Mouse (Mus musculus): ENCODE results near the gene Tulp3. TPM values are rescaled to one million over a fixed set of nuclear protein-coding genes. Genes with fewer than 3 reads are reported as not detected.
A peak's percentile ranks its signal among the peaks of the same experiment; 100 is the strongest.
"Not testable (repeated sequence)": the region's sequence is repeated elsewhere in the genome, so short reads cannot be mapped to it uniquely, and the experiment has no call there.

Tulp3 gene
- total and polyA plus RNA-seq, 2 experiments from 2014 or later: 5.1 TPM

GRCm38 (mm10) chr6:128390683-128391082 lies 35.0 kb upstream of the Tulp3 start:
- Histone ChIP-seq H3K36me3 (replicated peaks; ENCODE audit: control insufficient read depth, insufficient read depth, low read length) (no peaks in the 10 kb centered on the region), H3K4me3 (ENCODE audit: low read depth, low read length) (no peak overlapping the region), H3K27ac (ENCODE audit: low read depth) (no peak overlapping the region), H3K9me3 (replicated peaks; ENCODE audit: control insufficient read depth, low read length) (no peaks in the 10 kb centered on the region), H3K9ac (replicated peaks; ENCODE audit: low read depth, low read length) (no peak overlapping the region), H3K4me2 (ENCODE audit: low read depth, low read length) (no peak overlapping the region), H3K4me1 (ENCODE audit: control insufficient read depth, insufficient read depth) (0 out of 2 replicates have a peak, but pooled peaks cover 4% of the 10 kb centered on the region), H3K27me3 (ENCODE audit: control insufficient read depth, insufficient read depth, low read length) (no peaks in the 10 kb centered on the region)
- no peak for ATAC-seq (ENCODE audit: insufficient read depth, low read depth)
- 38% methylated on average over 1 of the region's 1 CpGs for WGBS
- no peak for DNase-seq (ENCODE audit: low spot score)
- TF ChIP-seq CTCF (IDR thresholded peaks at IDR 0.05; ENCODE audit: low read depth) (no peak), EP300 (IDR thresholded peaks at IDR 0.05; ENCODE audit: low read depth) (no peak)

- ATAC-seq (ENCODE audit: insufficient read depth, low read depth) (no peak), DNase-seq (ENCODE audit: low spot score) (no peak)
- 79% methylated on average over 1 of the region's 1 CpGs for WGBS
These were observed 33.5 kb upstream of the Tulp3 start for GRCm38 (mm10) chr6:128389185-128389584.

GRCm38 (mm10) chr6:128385026-128385425 lies 29.4 kb upstream of the Tulp3 start:
- H3K27me3 ChIP-seq (ENCODE audit: control insufficient read depth, insufficient read depth, low read length): no peaks in the 10 kb centered on the region
- TF ChIP-seq CTCF (IDR thresholded peaks at IDR 0.05; ENCODE audit: low read depth): no peak
- TF ChIP-seq EP300 (IDR thresholded peaks at IDR 0.05; ENCODE audit: low read depth): no peak
- ATAC-seq (ENCODE audit: insufficient read depth, low read depth) (no peak), DNase-seq (ENCODE audit: low spot score) (no peak)
- no peaks in the 10 kb centered on the region for H3K36me3 ChIP-seq (replicated peaks; ENCODE audit: control insufficient read depth, insufficient read depth, low read length)
- WGBS: 67% methylated on average over 1 of the region's 1 CpGs
- no peak overlapping the region for H3K9ac ChIP-seq (replicated peaks; ENCODE audit: low read depth, low read length)
- no peak overlapping the region for H3K4me2 ChIP-seq (ENCODE audit: low read depth, low read length)
- H3K9me3 ChIP-seq (replicated peaks; ENCODE audit: control insufficient read depth, low read length): no peaks in the 10 kb centered on the region
- H3K27ac ChIP-seq (ENCODE audit: low read depth): no peak overlapping the region
- no peak overlapping the region for H3K4me3 ChIP-seq (ENCODE audit: low read depth, low read length)
- H3K4me1 ChIP-seq (ENCODE audit: control insufficient read depth, insufficient read depth): no peaks in the 10 kb centered on the region

More at GRCm38 (mm10) chr6:128389185-128389584, 33.5 kb upstream of the Tulp3 start:
- Histone ChIP-seq H3K4me3 (ENCODE audit: low read depth, low read length) (no peak overlapping the region), H3K4me2 (ENCODE audit: low read depth, low read length) (no peak overlapping the region), H3K27ac (ENCODE audit: low read depth) (no peak overlapping the region), H3K27me3 (ENCODE audit: control insufficient read depth, insufficient read depth, low read length) (no peaks in the 10 kb centered on the region), H3K36me3 (replicated peaks; ENCODE audit: control insufficient read depth, insufficient read depth, low read length) (no peaks in the 10 kb centered on the region), H3K4me1 (ENCODE audit: control insufficient read depth, insufficient read depth) (0 out of 2 replicates have a peak, but pooled peaks cover 4% of the 10 kb centered on the region), H3K9ac (replicated peaks; ENCODE audit: low read depth, low read length) (no peak overlapping the region), H3K9me3 (replicated peaks; ENCODE audit: control insufficient read depth, low read length) (no peaks in the 10 kb centered on the region)
- TF ChIP-seq EP300 (IDR thresholded peaks at IDR 0.05; ENCODE audit: low read depth) (no peak), CTCF (IDR thresholded peaks at IDR 0.05; ENCODE audit: low read depth) (no peak)

- ATAC-seq (ENCODE audit: insufficient read depth, low read depth): no peak
- Histone ChIP-seq H3K36me3 (replicated peaks; ENCODE audit: control insufficient read depth, insufficient read depth, low read length) (no peaks in the 10 kb centered on the region), H3K27me3 (ENCODE audit: control insufficient read depth, insufficient read depth, low read length) (no peaks in the 10 kb centered on the region), H3K4me3 (ENCODE audit: low read depth, low read length) (no peak overlapping the region), H3K27ac (ENCODE audit: low read depth) (no peak overlapping the region), H3K9me3 (replicated peaks; ENCODE audit: control insufficient read depth, low read length) (no peaks in the 10 kb centered on the region), H3K4me1 (ENCODE audit: control insufficient read depth, insufficient read depth) (no peaks in the 10 kb centered on the region), H3K9ac (replicated peaks; ENCODE audit: low read depth, low read length) (no peak overlapping the region), H3K4me2 (ENCODE audit: low read depth, low read length) (no peak overlapping the region)
- no peak for DNase-seq (ENCODE audit: low spot score)
- no peak for TF ChIP-seq CTCF (IDR thresholded peaks at IDR 0.05; ENCODE audit: low read depth)
- no peak for TF ChIP-seq EP300 (IDR thresholded peaks at IDR 0.05; ENCODE audit: low read depth)
- WGBS: 72% methylated on average over 7 of the region's 7 CpGs
These were observed 28.1 kb upstream of the Tulp3 start for GRCm38 (mm10) chr6:128383752-128384151.

GRCm38 (mm10) chr6:128381254-128381653 lies 25.6 kb upstream of the Tulp3 start:
- H3K9ac ChIP-seq (replicated peaks; ENCODE audit: low read depth, low read length): no peak overlapping the region
- WGBS: 67% methylated on average over 3 of the region's 3 CpGs
- H3K27me3 ChIP-seq (ENCODE audit: control insufficient read depth, insufficient read depth, low read length): no peaks in the 10 kb centered on the region
- DNase-seq (ENCODE audit: low spot score) (no peak), ATAC-seq (ENCODE audit: insufficient read depth, low read depth) (no peak)
- H3K9me3 ChIP-seq (replicated peaks; ENCODE audit: control insufficient read depth, low read length): no peaks in the 10 kb centered on the region
- H3K4me3 ChIP-seq (ENCODE audit: low read depth, low read length): no peak overlapping the region
- H3K36me3 ChIP-seq (replicated peaks; ENCODE audit: control insufficient read depth, insufficient read depth, low read length): no peaks in the 10 kb centered on the region; the same call in 1 of the 2 replicates
- H3K27ac ChIP-seq (ENCODE audit: low read depth): no peak overlapping the region
- TF ChIP-seq EP300 (IDR thresholded peaks at IDR 0.05; ENCODE audit: low read depth) (no peak), CTCF (IDR thresholded peaks at IDR 0.05; ENCODE audit: low read depth) (no peak)
- H3K4me2 ChIP-seq (ENCODE audit: low read depth, low read length): no peak overlapping the region
- H3K4me1 ChIP-seq (ENCODE audit: control insufficient read depth, insufficient read depth): no peaks in the 10 kb centered on the region

- not testable (repeated sequence) for H3K4me2 ChIP-seq (ENCODE audit: low read depth, low read length); H3K4me1 ChIP-seq (ENCODE audit: control insufficient read depth, insufficient read depth); H3K4me3 ChIP-seq (ENCODE audit: low read depth, low read length); ATAC-seq (ENCODE audit: insufficient read depth, low read depth); DNase-seq (ENCODE audit: low spot score); H3K9me3 ChIP-seq (replicated peaks; ENCODE audit: control insufficient read depth, low read length); H3K36me3 ChIP-seq (replicated peaks; ENCODE audit: control insufficient read depth, insufficient read depth, low read length); H3K27ac ChIP-seq (ENCODE audit: low read depth); H3K27me3 ChIP-seq (ENCODE audit: control insufficient read depth, insufficient read depth, low read length); H3K9ac ChIP-seq (replicated peaks; ENCODE audit: low read depth, low read length)
- TF ChIP-seq CTCF (IDR thresholded peaks at IDR 0.05; ENCODE audit: low read depth): peak; percentile 30
- 71% methylated on average over 1 of the region's 1 CpGs for WGBS
These were observed 25.0 kb upstream of the Tulp3 start for GRCm38 (mm10) chr6:128380594-128381167.

Measured in heart, postnatal 0 days (tissue).